Mouse (Mus musculus): Measurements from ENCODE around the gene Olfr139. TPM values are rescaled to one million over a fixed set of nuclear protein-coding genes. Genes with fewer than 3 reads are reported as not detected.

Olfr139 gene
- polyA plus RNA-seq (2015; fragmentation: Nextera tagmentation; extraction: Ambion mirVana), result not detected in 2 replicates

DNA sequence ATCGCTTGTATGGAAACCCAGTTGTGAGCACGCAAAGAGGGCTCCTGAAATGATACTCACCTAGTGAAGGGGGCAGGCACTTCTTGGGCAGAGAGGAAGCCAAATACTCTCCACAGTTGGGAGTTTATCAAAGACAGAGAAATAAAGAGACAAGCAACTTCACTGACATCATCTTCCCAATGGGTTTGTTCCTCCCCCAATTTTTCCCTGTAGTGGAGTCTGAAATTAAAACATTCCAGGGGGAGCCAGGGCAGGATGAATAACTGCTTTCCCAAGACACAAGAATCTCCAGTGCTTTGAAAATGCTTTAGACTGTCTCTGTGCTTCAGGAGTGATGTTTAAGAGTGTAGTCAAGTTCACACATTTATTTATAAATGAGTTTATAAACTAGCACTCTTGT is at the start of gene Olfr139, which contains the start of gene Olfr399:
Gene Olfr139, minus strand, starts transcription at position 101 of the 400 bp plus-strand sequence.
Gene Olfr399, minus strand, starts transcription at position 165 of the 400 bp plus-strand sequence.
- no peak within 1 kb of the TSS for H3K9ac ChIP-seq
- no peak for ATAC-seq
- H3K4me1 ChIP-seq, result no peaks in the 10 kb centered on the region
- no peaks in the 10 kb centered on the region for H3K36me3 ChIP-seq (ENCODE audit: poor library complexity, severe bottlenecking)
- H3K4me2 ChIP-seq, result no peak within 1 kb of the TSS
- H3K27me3 ChIP-seq, result no peaks in the 10 kb centered on the region
- no peak within 1 kb of the TSS for H3K27ac ChIP-seq
- H3K4me3 ChIP-seq, result no peak within 1 kb of the TSS
- H3K9me3 ChIP-seq (replicated peaks), result peaks cover 34% of the 10 kb centered on the region
- 85% methylated on average over 2 of the region's 2 CpGs for WGBS

DNA sequence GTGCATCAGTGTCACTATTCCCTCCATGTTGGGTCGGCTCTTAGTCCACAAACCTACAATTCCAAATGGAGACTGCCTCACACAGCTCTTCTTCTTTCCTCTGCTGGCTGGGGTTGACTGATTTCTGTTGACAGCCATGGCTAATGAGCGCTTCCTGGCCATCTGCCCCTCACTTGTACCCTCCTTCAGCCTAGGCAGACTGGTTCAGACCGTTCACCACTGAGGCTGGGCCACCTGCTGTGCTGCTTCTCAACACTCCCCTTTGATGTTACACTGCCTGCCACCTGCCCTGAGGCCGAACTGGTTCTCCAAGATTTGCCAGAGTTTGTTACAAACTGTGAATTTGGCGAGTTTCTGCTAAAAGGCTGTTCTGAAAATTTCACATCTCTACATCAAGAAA is 48.7 kb upstream of the Olfr139 start:
- H3K4me3 ChIP-seq, result no peak overlapping the region
- no peak overlapping the region for H3K9ac ChIP-seq
- peaks cover 34% of the 10 kb centered on the region for H3K9me3 ChIP-seq (replicated peaks)
- no peaks in the 10 kb centered on the region for H3K4me1 ChIP-seq
- H3K27ac ChIP-seq, result no peak overlapping the region
- H3K36me3 ChIP-seq (ENCODE audit: poor library complexity, severe bottlenecking), result no peaks in the 10 kb centered on the region
- ATAC-seq, result no peak
- no peak overlapping the region for H3K4me2 ChIP-seq
- 45% methylated on average over 5 of the region's 5 CpGs for WGBS
- no peaks in the 10 kb centered on the region for H3K27me3 ChIP-seq

DNA sequence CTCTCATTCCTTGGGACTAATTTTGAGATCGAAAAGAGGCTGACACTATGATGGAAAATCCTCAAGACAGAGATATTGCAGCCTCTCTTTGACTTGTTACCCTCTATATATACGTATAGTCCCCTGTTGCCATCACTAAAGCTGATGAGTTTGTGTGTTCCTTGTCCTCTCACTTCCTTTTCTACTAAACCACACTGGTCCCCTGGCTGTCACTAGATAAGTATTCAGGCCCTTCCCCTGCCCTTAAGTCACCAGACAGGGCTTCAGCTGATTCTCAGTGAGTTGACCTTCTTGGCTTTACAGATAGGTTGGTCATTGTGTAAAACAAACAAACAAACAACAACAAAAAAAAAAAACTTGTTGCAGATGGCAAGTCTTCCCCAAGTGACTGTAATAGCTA is 45.2 kb upstream of the Olfr139 start:
- Histone ChIP-seq H3K4me1 (no peaks in the 10 kb centered on the region), H3K9me3 (replicated peaks) (peaks cover 32% of the 10 kb centered on the region), H3K4me3 (no peak overlapping the region), H3K27ac (no peak overlapping the region), H3K36me3 (ENCODE audit: poor library complexity, severe bottlenecking) (no peaks in the 10 kb centered on the region), H3K4me2 (no peak overlapping the region), H3K9ac (no peak overlapping the region), H3K27me3 (no peaks in the 10 kb centered on the region)
- WGBS, result 52% methylated on average over 2 of the region's 2 CpGs
- no peak for ATAC-seq

DNA sequence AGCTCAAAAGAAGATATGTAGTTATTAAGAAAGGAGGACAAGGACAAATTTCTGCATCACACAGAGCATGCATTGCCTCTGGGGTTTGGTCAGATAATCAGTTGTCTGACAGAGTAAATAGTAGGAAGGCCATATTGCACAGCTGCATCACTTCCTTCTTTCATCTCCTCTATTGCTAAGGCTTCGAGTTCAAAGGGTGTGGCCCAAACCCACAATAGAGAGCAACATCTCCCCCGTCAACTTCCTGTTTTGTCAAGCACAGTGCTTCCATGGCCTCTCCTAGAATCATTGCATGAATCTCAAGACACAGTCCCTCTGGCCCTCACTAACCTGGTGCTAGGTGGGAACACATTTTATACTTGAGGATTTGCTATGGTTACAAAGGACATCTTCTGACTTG is 44.4 kb upstream of the Olfr139 start:
- ATAC-seq, result no peak
- WGBS, result 85% methylated on average over 2 of the region's 2 CpGs
- Histone ChIP-seq H3K4me3 (no peak overlapping the region), H3K27ac (no peak overlapping the region), H3K27me3 (no peaks in the 10 kb centered on the region), H3K4me2 (no peak overlapping the region), H3K4me1 (no peaks in the 10 kb centered on the region), H3K9ac (no peak overlapping the region), H3K9me3 (replicated peaks) (peaks cover 40% of the 10 kb centered on the region), H3K36me3 (ENCODE audit: poor library complexity, severe bottlenecking) (no peaks in the 10 kb centered on the region)

DNA sequence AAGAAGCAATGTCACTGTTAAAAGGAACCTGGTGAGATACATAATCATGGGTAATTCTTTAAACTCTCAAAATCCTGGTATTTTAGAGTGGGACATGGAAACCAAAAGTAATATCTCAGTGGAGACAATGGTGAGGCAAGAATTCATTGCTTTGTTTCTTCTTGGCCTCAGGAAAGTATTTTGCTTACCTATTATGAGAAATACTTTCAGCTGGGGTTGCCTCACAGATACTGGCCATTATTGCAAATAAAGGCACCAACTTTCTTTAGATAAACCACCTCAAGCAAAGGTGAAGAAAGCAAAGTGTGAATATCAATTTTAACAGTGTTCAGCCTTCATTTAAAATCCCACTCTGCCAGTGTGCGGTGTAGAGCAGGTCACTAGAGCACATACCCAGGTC is 13.3 kb upstream of the Olfr139 start, which contains the start of gene Zfp616:
Gene Zfp616, plus strand, starts transcription at position 301 of the 400 bp plus-strand sequence.
- H3K4me2 ChIP-seq, result no peak within 1 kb of the TSS
- no peak within 1 kb of the TSS for H3K4me3 ChIP-seq
- H3K27ac ChIP-seq, result no peak within 1 kb of the TSS
- no peaks in the 10 kb centered on the region for H3K27me3 ChIP-seq
- peaks cover 11% of the 10 kb centered on the region for H3K9me3 ChIP-seq (replicated peaks)
- H3K4me1 ChIP-seq, result no peaks in the 10 kb centered on the region
- no peaks in the 10 kb centered on the region for H3K36me3 ChIP-seq (ENCODE audit: poor library complexity, severe bottlenecking)
- no peak within 1 kb of the TSS for H3K9ac ChIP-seq
- ATAC-seq, result no peak
- 90% methylated on average over 1 of the region's 1 CpGs for WGBS

DNA sequence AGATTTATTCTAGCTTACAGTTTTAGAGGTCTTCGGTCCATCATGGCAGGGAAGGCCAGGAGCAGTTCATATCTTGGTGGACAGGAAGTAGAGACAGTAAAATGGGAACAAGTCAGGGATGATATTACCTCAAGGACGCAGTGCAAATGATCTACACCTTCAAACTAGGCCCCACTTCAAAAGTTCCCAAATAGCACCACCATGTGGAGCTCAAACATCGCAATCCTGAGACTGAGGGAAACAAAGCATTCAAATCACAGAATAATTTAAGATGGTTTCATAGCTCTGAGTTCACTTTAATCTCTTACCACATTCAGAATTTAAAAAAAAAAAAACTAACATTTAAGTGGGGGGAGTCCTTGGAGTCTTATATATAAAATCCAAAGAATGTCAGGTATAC is 5.0 kb downstream of the Olfr139 start:
- no peak overlapping the region for H3K27ac ChIP-seq
- no peak for ATAC-seq
- H3K4me3 ChIP-seq, result no peak overlapping the region
- no peaks in the 10 kb centered on the region for H3K36me3 ChIP-seq (ENCODE audit: poor library complexity, severe bottlenecking)
- WGBS, result 66% methylated on average over 3 of the region's 3 CpGs
- H3K4me2 ChIP-seq, result no peak overlapping the region
- H3K27me3 ChIP-seq, result no peaks in the 10 kb centered on the region
- no peak overlapping the region for H3K9ac ChIP-seq
- no peaks in the 10 kb centered on the region for H3K4me1 ChIP-seq
- H3K9me3 ChIP-seq (replicated peaks), result peaks cover 19% of the 10 kb centered on the region

Other genes with a start within 250 kb of the Olfr139 start
- not detected in 2 replicates for gene Olfr392, start 239.5 kb downstream of the Olfr139 start, polyA plus RNA-seq (2015; fragmentation: Nextera tagmentation; extraction: Ambion mirVana)
- not detected in 2 replicates for gene Olfr393, start 205.1 kb downstream of the Olfr139 start, polyA plus RNA-seq (2015; fragmentation: Nextera tagmentation; extraction: Ambion mirVana)
- not detected in 2 replicates for gene Olfr394, start 165.8 kb downstream of the Olfr139 start, polyA plus RNA-seq (2015; fragmentation: Nextera tagmentation; extraction: Ambion mirVana)
- gene Olfr395, start 147.3 kb downstream of the Olfr139 start, polyA plus RNA-seq (2015; fragmentation: Nextera tagmentation; extraction: Ambion mirVana), result not detected in 2 replicates
- not detected in 2 replicates for gene Olfr23, start 119.9 kb downstream of the Olfr139 start, polyA plus RNA-seq (2015; fragmentation: Nextera tagmentation; extraction: Ambion mirVana)
- not detected in 2 replicates for gene Olfr397, start 95.7 kb downstream of the Olfr139 start, polyA plus RNA-seq (2015; fragmentation: Nextera tagmentation; extraction: Ambion mirVana)
- not detected in 2 replicates for gene Olfr398, start 66.1 kb downstream of the Olfr139 start, polyA plus RNA-seq (2015; fragmentation: Nextera tagmentation; extraction: Ambion mirVana)
- not detected in 2 replicates for gene Olfr399, start 64 bp upstream of the Olfr139 start, polyA plus RNA-seq (2015; fragmentation: Nextera tagmentation; extraction: Ambion mirVana)
- not detected in 2 replicates for gene Zfp616, start 13.4 kb upstream of the Olfr139 start, polyA plus RNA-seq (2015; fragmentation: Nextera tagmentation; extraction: Ambion mirVana)
- gene Olfr401, start 57.2 kb upstream of the Olfr139 start, polyA plus RNA-seq (2015; fragmentation: Nextera tagmentation; extraction: Ambion mirVana), result not detected in 2 replicates
- gene Olfr402, start 97.0 kb upstream of the Olfr139 start, polyA plus RNA-seq (2015; fragmentation: Nextera tagmentation; extraction: Ambion mirVana), result not detected in 2 replicates
- not detected in 2 replicates for gene Olfr403, start 129.7 kb upstream of the Olfr139 start, polyA plus RNA-seq (2015; fragmentation: Nextera tagmentation; extraction: Ambion mirVana)
- not detected in 2 replicates for gene Olfr43, start 154.8 kb upstream of the Olfr139 start, polyA plus RNA-seq (2015; fragmentation: Nextera tagmentation; extraction: Ambion mirVana)
- gene Olfr406, start 203.3 kb upstream of the Olfr139 start, polyA plus RNA-seq (2015; fragmentation: Nextera tagmentation; extraction: Ambion mirVana), result not detected in 2 replicates
- gene Olfr59, start 227.2 kb upstream of the Olfr139 start, polyA plus RNA-seq (2015; fragmentation: Nextera tagmentation; extraction: Ambion mirVana), result not detected in 2 replicates

Measured in forebrain, embryonic 13.5 days (tissue).